In the genomic region with DNA sequence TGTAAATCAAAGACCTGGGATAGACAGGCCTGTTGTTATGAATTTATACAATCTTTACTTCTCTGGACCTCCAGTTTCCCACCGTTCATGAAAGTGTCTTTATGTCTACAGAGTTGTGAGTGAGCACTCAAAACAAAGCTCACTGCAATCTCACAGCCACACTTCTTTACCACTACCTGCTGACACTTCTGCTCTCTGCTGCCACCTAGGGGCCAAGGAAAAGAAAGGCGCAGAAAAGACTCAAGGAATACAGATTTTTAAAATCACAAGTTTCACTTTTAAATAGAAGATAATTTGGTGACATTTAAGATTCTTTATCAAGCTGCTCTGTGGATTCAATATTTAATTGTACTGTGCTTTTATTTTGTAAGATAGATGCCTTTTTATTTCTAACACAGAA, we compare ENCODE assay signal across 8 mouse cellular contexts. TPM values are rescaled to one million over a fixed set of nuclear protein-coding genes. Genes with fewer than 3 reads are reported as not detected.
DNase-seq lines count a peak whose midpoint lies in the region.

No protein-coding gene starts in this region.

- intact Hi-C loops in heart, postnatal 36 days (cut with DNase I) = loop anchor here (2.0 kb wide), 1 partner anchor 60 kb away; no protein-coding TSS in a partner anchor

- DNase-seq in gastrocnemius, adult 18-20 months (ENCODE audit: low spot score) = peak; percentile 42
- DNase-seq in gastrocnemius, adult 8-10 months (ENCODE audit: low spot score in 2 of 2) = no peak
- DNase-seq in urinary bladder, adult 18-20 months (ENCODE audit: low spot score in 2 of 2) = peak; percentile 10 to 44
- no peak for DNase-seq in urinary bladder, postnatal 10 days (ENCODE audit: low spot score)
- peak; percentile 68 to 83 for DNase-seq in cerebellum, postnatal 25 days
- DNase-seq in heart, postnatal 36 days = peak; percentile 64 to 77
- peak; percentile 71 for DNase-seq in lung, postnatal 10 days
- peak; percentile 37 to 81 for DNase-seq in spleen, postnatal 10 days (ENCODE audit: low spot score in 2 of 2)

RNA-seq across cellular contexts. Expression of a gene that starts 15.5 kb away (rescaled TPM):
- total RNA-seq in gastrocnemius, adult 18-20 months (2021) = 1 to 10 TPM; 2.9 to 3.2 TPM
- 1 to 10 TPM; 2.8 to 3.5 (median 3.3) TPM for total RNA-seq in gastrocnemius, adult 8-10 months (2022)
- total RNA-seq in heart, postnatal 36 days (2021) = 1 to 10 TPM; 3.3 to 4.2 TPM

Comparison
In these comparisons a context has a peak if more than half of its experiments do, and no peak if none do; other contexts are left out.
1. DNase-seq: peak in gastrocnemius, adult 18-20 months (single experiment), urinary bladder, adult 18-20 months (2 of 2), cerebellum, postnatal 25 days (2 of 2), heart, postnatal 36 days (2 of 2), lung, postnatal 10 days (single experiment) and spleen, postnatal 10 days (2 of 2); none in gastrocnemius, adult 8-10 months (0 of 2) and urinary bladder, postnatal 10 days (single experiment).